ENCODE assay signal across 9 mouse cellular contexts in genomic region chr14:29895332-29895988, GRCm38 (mm10).
DNase-seq lines count a peak whose midpoint lies in the region; ATAC-seq and TF ChIP-seq lines count a peak whose summit lies in the region.
"Had no signal": no experiment of that assay in that cellular context is flagged by ENCODE, and none has a peak within 500 bp of the region (broad histone marks: within the 10 kb centered on the region; RNA-seq: fewer than 3 reads in every experiment).

No protein-coding gene starts in this region.

- H3K9ac ChIP-seq in intestine, embryonic 14.5 days (ENCODE audit: low read length) = no peak overlapping the region
- no peak overlapping the region for H3K9ac ChIP-seq in intestine, postnatal 0 days (ENCODE audit: low read depth, low read length)
- H3K9ac ChIP-seq: hindbrain, embryonic 15.5 days had no signal

- TF ChIP-seq CTCF in intestine, postnatal 0 days (IDR thresholded peaks at IDR 0.05; ENCODE audit: low read depth) = no peak

- no peaks in the 10 kb centered on the region for H3K9me3 ChIP-seq in intestine, embryonic 14.5 days (ENCODE audit: control insufficient read depth, low read length)
- H3K9me3 ChIP-seq in intestine, postnatal 0 days (ENCODE audit: control insufficient read depth) = no peaks in the 10 kb centered on the region
- H3K9me3 ChIP-seq: hindbrain, embryonic 15.5 days had no signal

- ATAC-seq in intestine, embryonic 14.5 days (replicated peaks; ENCODE audit: low FRiP score, low TSS enrichment, low read depth) = peak; percentile 68; the same call in 1 of the 2 replicates
- ATAC-seq in intestine, postnatal 0 days = no peak
- no peak for ATAC-seq in granulocyte monocyte progenitor cell, adult 5-6 weeks (replicated peaks; ENCODE audit: poor library complexity, severe bottlenecking)

- H3K27me3 ChIP-seq in intestine, embryonic 14.5 days (replicated peaks; ENCODE audit: control insufficient read depth, insufficient read depth, low read length) = no peaks in the 10 kb centered on the region
- no peaks in the 10 kb centered on the region for H3K27me3 ChIP-seq in intestine, postnatal 0 days (replicated peaks; ENCODE audit: control insufficient read depth, insufficient read depth, low read length)
- H3K27me3 ChIP-seq: hindbrain, embryonic 15.5 days had no signal

- no peak overlapping the region for H3K4me2 ChIP-seq in intestine, embryonic 14.5 days (ENCODE audit: low read length)
- no peak overlapping the region for H3K4me2 ChIP-seq in intestine, postnatal 0 days (replicated peaks; ENCODE audit: low read depth)
- H3K4me2 ChIP-seq: hindbrain, embryonic 15.5 days had no signal

- 64% methylated on average over 2 of the region's 2 CpGs for WGBS in intestine, embryonic 14.5 days
- 70% methylated on average over 2 of the region's 2 CpGs for WGBS in intestine, postnatal 0 days

- H3K4me1 ChIP-seq in intestine, embryonic 14.5 days (replicated peaks; ENCODE audit: control insufficient read depth, insufficient read depth, low read length) = peaks cover 13% of the 10 kb centered on the region; the same call in 1 of the 2 replicates
- H3K4me1 ChIP-seq in intestine, postnatal 0 days (replicated peaks; ENCODE audit: control insufficient read depth, insufficient read depth, low read length) = 0 out of 2 replicates have a peak, but pooled peaks cover 2% of the 10 kb centered on the region

- DNase-seq in intestine, embryonic 14.5 days (ENCODE audit: low spot score) = peak; percentile 80
- DNase-seq in adrenal gland, adult 2 months = peak; percentile 84
- DNase-seq in frontal cortex, postnatal 10 days (ENCODE audit: low spot score in 2 of 2) = peak; percentile 43 to 46
- peak; percentile 32 to 47 for DNase-seq in kidney, adult 8-10 months
- DNase-seq in ovary, adult 18-20 months (ENCODE audit: low spot score) = peak; percentile 68
- DNase-seq in thymus, adult 18-20 months = no peak

- H3K27ac ChIP-seq in intestine, embryonic 14.5 days (ENCODE audit: low read depth) = no peak overlapping the region
- no peak overlapping the region for H3K27ac ChIP-seq in intestine, postnatal 0 days (ENCODE audit: low read depth, low read length)
- H3K27ac ChIP-seq: hindbrain, embryonic 15.5 days had no signal

- no peaks in the 10 kb centered on the region for H3K36me3 ChIP-seq in intestine, embryonic 14.5 days (ENCODE audit: control insufficient read depth, insufficient read depth, low read length)
- no peaks in the 10 kb centered on the region for H3K36me3 ChIP-seq in intestine, postnatal 0 days (ENCODE audit: control insufficient read depth, insufficient read depth)
- H3K36me3 ChIP-seq: hindbrain, embryonic 15.5 days had no signal

- no peak overlapping the region for H3K4me3 ChIP-seq in intestine, embryonic 14.5 days (ENCODE audit: low read depth, low read length)
- no peak overlapping the region for H3K4me3 ChIP-seq in intestine, postnatal 0 days (ENCODE audit: low read depth, low read length)
- H3K4me3 ChIP-seq: hindbrain, embryonic 15.5 days had no signal

Comparison
In these comparisons a context has a peak if more than half of its experiments do, and no peak if none do; other contexts are left out.
1. DNase-seq: peak in intestine, embryonic 14.5 days (single experiment), adrenal gland, adult 2 months (single experiment), frontal cortex, postnatal 10 days (2 of 2), kidney, adult 8-10 months (2 of 2) and ovary, adult 18-20 months (single experiment); none in thymus, adult 18-20 months (0 of 2).